Mouse (Mus musculus) embryo, embryonic 11 days (tissue): Measurements from ENCODE around the gene Dkkl1.

Experiments used
- DNase-seq: peaks from one replicate; pipeline ENCODE4 v3.0.0-alpha.2; 2015

The Dkkl1 gene

GRCm38 (mm10) chr7:45163735-45164490 lies 48.0 kb downstream of the Dkkl1 start, which contains the start of gene Slc17a7:
TSS of gene Slc17a7 (plus strand) at chr7:45163949.
- peak; percentile 55 for DNase-seq

- DNase-seq: no peak
Measured at GRCm38 (mm10) chr7:45162996-45163615, 48.8 kb downstream of the Dkkl1 start.

DNA sequence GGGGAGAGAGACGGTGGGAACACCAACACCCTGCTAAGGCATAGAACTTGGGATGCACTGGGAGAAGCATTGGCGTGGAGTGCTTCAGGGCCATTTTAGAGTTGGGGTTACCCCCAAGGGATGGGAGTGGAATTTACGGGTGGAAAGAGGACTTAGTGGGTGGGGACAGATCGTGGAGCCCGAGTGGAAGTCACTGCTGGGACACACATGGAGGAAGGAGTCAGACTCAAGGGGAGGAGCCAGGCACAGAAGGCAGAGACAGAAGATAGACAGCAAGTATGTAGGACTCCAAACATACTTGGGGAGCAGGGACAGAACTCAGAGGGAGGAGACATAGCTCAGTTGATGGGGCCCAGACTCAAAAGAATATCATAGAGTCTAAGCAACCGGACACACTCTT lies 49.4 kb downstream of the Dkkl1 start:
- DNase-seq: no peak

GRCm38 (mm10) chr7:45161612-45162473 lies 50.1 kb downstream of the Dkkl1 start:
- peak; percentile 94 for DNase-seq

DNA sequence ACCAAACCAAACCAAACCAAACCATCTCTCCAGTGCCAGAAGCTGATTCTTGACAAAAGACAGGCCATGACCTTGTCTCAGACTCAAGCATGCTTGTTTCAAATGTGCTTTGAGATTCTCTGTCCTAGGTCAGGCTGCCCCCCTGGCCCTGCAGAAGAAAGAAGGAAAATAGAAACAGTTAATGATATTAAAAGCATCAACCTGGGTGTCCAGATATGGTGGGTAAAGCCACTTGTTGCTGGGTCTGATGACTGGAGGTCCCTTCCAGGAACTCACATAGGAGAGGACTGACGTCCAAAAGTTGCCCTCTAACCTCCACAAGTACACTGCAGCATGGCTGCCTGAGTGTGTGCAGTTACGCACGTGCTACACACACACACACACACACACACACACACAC lies 51.1 kb downstream of the Dkkl1 start:
- DNase-seq: no peak

DNA sequence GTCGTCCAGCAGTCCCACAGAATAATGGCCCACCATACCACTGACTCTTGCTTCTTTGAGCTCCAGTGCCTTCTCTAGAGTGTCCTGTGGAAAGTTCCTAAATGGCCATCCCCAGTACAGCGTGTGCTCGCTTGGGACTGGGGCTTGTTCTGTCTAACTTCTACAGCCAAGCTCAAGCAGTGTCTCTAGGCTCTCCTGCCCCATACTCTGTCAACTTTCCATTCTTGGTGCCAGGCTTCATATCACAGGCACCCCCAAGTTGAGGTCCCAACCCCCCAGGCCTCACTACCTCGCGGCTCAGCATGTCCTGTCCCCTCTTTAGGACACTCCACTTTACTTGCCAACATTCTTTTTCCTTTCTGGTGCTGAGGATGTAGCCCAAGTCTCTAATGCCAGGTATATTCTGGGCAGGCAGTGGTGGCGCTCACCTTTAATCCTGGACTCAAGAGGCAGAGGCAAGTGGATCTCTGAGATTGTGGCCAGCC lies 51.6 kb downstream of the Dkkl1 start:
- DNase-seq: no peak

- DNase-seq: no peak
Measured at GRCm38 (mm10) chr7:45158991-45159390, 53.0 kb downstream of the Dkkl1 start.
